Mouse (Mus musculus): ENCODE results near the gene Fam173a. TPM values are rescaled to one million over a fixed set of nuclear protein-coding genes. Genes with fewer than 3 reads are reported as not detected.

Fam173a gene
- 10 to 100 TPM; 50.2 to 61.0 TPM for total RNA-seq (2023)

GRCm38 (mm10) chr17:25792615-25793014 lies at the start of gene Fam173a:
Gene Fam173a, minus strand, starts transcription at chr17:25792901.

GRCm38 (mm10) chr17:25841117-25841880 lies 48.6 kb upstream of the Fam173a start, which contains the start of gene Gm20683:
Gene Gm20683, minus strand, starts transcription at chr17:25841763.

GRCm38 (mm10) chr17:25837076-25837410 lies 44.3 kb upstream of the Fam173a start, which contains the start of gene Rhbdl1:
Gene Rhbdl1, minus strand, starts transcription at chr17:25837295.

GRCm38 (mm10) chr17:25833291-25833663 lies 40.6 kb upstream of the Fam173a start, which contains the start of gene Stub1:
Gene Stub1, minus strand, starts transcription at chr17:25833404.

GRCm38 (mm10) chr17:25828712-25829557 lies 36.2 kb upstream of the Fam173a start, which contains the start of gene Jmjd8:
Gene Jmjd8, plus strand, starts transcription at chr17:25828867.

GRCm38 (mm10) chr17:25823452-25823851 lies 30.8 kb upstream of the Fam173a start, which contains the start of gene Wdr24:
Gene Wdr24, plus strand, starts transcription at chr17:25823627.

GRCm38 (mm10) chr17:25808789-25809605 lies 16.3 kb upstream of the Fam173a start, which contains the start of gene Fbxl16:
Gene Fbxl16, plus strand, starts transcription at chr17:25809085.

GRCm38 (mm10) chr17:25796951-25797369 lies 4.3 kb upstream of the Fam173a start, which contains the start of gene Metrn:
Gene Metrn, minus strand, starts transcription at chr17:25797136.

GRCm38 (mm10) chr17:25795609-25796092 lies 3.0 kb upstream of the Fam173a start, which contains the start of gene AC134908.4:
Gene AC134908.4, minus strand, starts transcription at chr17:25795659.

GRCm38 (mm10) chr17:25786280-25786679 lies 6.4 kb downstream of the Fam173a start, which contains the start of gene Ccdc78:
Gene Ccdc78, plus strand, starts transcription at chr17:25786580.

GRCm38 (mm10) chr17:25785281-25785745 lies 7.4 kb downstream of the Fam173a start, which contains the start of gene Haghl:
Gene Haghl, minus strand, starts transcription at chr17:25785673.

GRCm38 (mm10) chr17:25773549-25774120 lies 19.1 kb downstream of the Fam173a start, which contains the start of gene Narfl:
Gene Narfl, plus strand, starts transcription at chr17:25773776.

GRCm38 (mm10) chr17:25754241-25754640 lies 38.5 kb downstream of the Fam173a start, which contains the start of gene Msln:
Gene Msln, minus strand, starts transcription at chr17:25754378.

Other genes with a start within 250 kb of the Fam173a start
- gene Sox8, start 222.2 kb downstream of the Fam173a start, total RNA-seq (2023): not detected
- 10 to 100 TPM; 34.5 to 42.6 TPM for gene Lmf1, start 213.8 kb downstream of the Fam173a start, total RNA-seq (2023)
- gene Gng13, start 75.7 kb downstream of the Fam173a start, total RNA-seq (2023): not detected
- gene Chtf18, start 65.5 kb downstream of the Fam173a start, total RNA-seq (2023): 1 to 10 TPM; 6.7 to 8.5 TPM
- gene Rpusd1, start 65.2 kb downstream of the Fam173a start, total RNA-seq (2023): 1 to 10 TPM; 7.5 to 7.7 TPM
- not detected for gene Mslnl, start 56.9 kb downstream of the Fam173a start, total RNA-seq (2023)
- gene Msln, start 38.5 kb downstream of the Fam173a start, total RNA-seq (2023): 1 to 10 TPM in 1 of 2 experiments, not detected in 1; 1.2 TPM
- gene Narfl, start 19.1 kb downstream of the Fam173a start, total RNA-seq (2023): 10 to 100 TPM; 43.3 to 45.9 TPM
- 10 to 100 TPM; 17.7 to 28.0 TPM for gene Haghl, start 7.2 kb downstream of the Fam173a start, total RNA-seq (2023)
- gene Ccdc78, start 6.3 kb downstream of the Fam173a start, total RNA-seq (2023): under 1 TPM in 1 of 2 experiments, not detected in 1; 0.32 TPM
- not detected for gene AC134908.4, start 2.8 kb upstream of the Fam173a start, total RNA-seq (2023)
- gene Metrn, start 4.2 kb upstream of the Fam173a start, total RNA-seq (2023): 10 to 100 TPM; 13.3 to 17.5 TPM
- gene Fbxl16, start 16.2 kb upstream of the Fam173a start, total RNA-seq (2023): not detected
- 10 to 100 TPM; 18.9 TPM for gene Wdr24, start 30.7 kb upstream of the Fam173a start, total RNA-seq (2023)
- 10 to 100 TPM; 31.0 to 35.5 TPM for gene Jmjd8, start 36.0 kb upstream of the Fam173a start, total RNA-seq (2023)
- 10 to 100 TPM; 69.1 to 78.8 TPM for gene Stub1, start 40.5 kb upstream of the Fam173a start, total RNA-seq (2023)
- 1 to 10 TPM; 1.8 to 4.8 TPM for gene Rhbdl1, start 44.4 kb upstream of the Fam173a start, total RNA-seq (2023)
- gene Gm20683, start 48.9 kb upstream of the Fam173a start, total RNA-seq (2023): 1 to 10 TPM; 3.6 to 4.6 TPM
- 10 to 100 TPM; 77.3 to 80.7 TPM for gene Rhot2, start 52.0 kb upstream of the Fam173a start, total RNA-seq (2023)
- gene Wdr90, start 68.6 kb upstream of the Fam173a start, total RNA-seq (2023): 10 to 100 TPM; 25.1 to 32.9 TPM
- 1 to 10 TPM; 3.2 to 4.2 TPM for gene Mcrip2, start 75.9 kb upstream of the Fam173a start, total RNA-seq (2023)
- gene Mettl26, start 82.2 kb upstream of the Fam173a start, total RNA-seq (2023): 10 to 100 TPM; 21.0 to 33.3 TPM
- gene Wfikkn1, start 88.0 kb upstream of the Fam173a start, total RNA-seq (2023): 1 to 10 TPM; 6.7 to 6.9 TPM
- gene Rab40c, start 126.8 kb upstream of the Fam173a start, total RNA-seq (2023): 10 to 100 TPM; 27.3 to 37.8 TPM
- gene Pigq, start 152.0 kb upstream of the Fam173a start, total RNA-seq (2023): 10 to 100 TPM; 84.4 to 92.2 TPM
- gene Nhlrc4, start 152.1 kb upstream of the Fam173a start, total RNA-seq (2023): not detected
- gene A930017K11Rik, start 159.7 kb upstream of the Fam173a start, total RNA-seq (2023): not detected
- 10 to 100 TPM; 42.6 to 48.1 TPM for gene Capn15, start 192.9 kb upstream of the Fam173a start, total RNA-seq (2023)